Mouse (Mus musculus): Measurements from ENCODE around the gene Pmpcb. TPM values are rescaled to one million over a fixed set of nuclear protein-coding genes. Genes with fewer than 3 reads are reported as not detected.

Pmpcb gene
- polyA plus RNA-seq, 1 experiment from 2014 or later: 106 TPM

DNA sequence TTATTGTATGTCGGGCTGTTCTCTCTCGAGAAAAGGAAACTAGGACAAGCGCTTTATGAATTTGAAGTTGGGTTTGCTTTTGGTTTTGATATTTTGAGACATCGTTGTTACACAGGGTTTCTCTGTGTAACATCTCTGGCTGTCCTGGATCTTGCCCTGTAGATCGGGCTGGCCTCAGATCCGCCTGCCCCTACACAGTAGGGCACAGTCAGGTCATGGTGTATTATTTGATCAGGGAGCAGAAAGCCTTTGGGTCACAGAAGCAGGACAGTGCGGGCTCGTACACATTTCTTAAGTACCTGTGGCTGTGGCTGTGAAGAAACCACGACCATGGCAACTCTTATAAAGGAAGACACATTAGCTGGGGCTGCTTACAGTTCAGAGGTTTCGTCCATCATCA is 679 bp downstream of the Pmpcb start:
- H3K4me1 ChIP-seq (ENCODE audit: control insufficient read depth, insufficient read depth, low read length): peaks cover 22% of the 10 kb centered on the region
- no peak overlapping the region for H3K27ac ChIP-seq (ENCODE audit: low read depth, low read length)
- peak overlapping the region; percentile 73 for H3K4me2 ChIP-seq
- DNase-seq (ENCODE audit: low spot score, missing footprints) (no peak), ATAC-seq (ENCODE audit: low FRiP score) (no peak)
- H3K9me3 ChIP-seq (ENCODE audit: control insufficient read depth, low read length): no peaks in the 10 kb centered on the region
- H3K9ac ChIP-seq (ENCODE audit: low read length): peak overlapping the region; percentile 80
- no peaks in the 10 kb centered on the region for H3K27me3 ChIP-seq (ENCODE audit: control insufficient read depth, insufficient read depth, low read length)
- 33% methylated on average over 10 of the region's 10 CpGs for WGBS
- peak overlapping the region; percentile 70 for H3K4me3 ChIP-seq (ENCODE audit: low read depth, low read length)
- peaks cover 14% of the 10 kb centered on the region for H3K36me3 ChIP-seq (ENCODE audit: control insufficient read depth, insufficient read depth, low read length)

- peaks cover 12% of the 10 kb centered on the region for H3K4me1 ChIP-seq (ENCODE audit: control insufficient read depth, insufficient read depth, low read length)
- H3K9ac ChIP-seq (ENCODE audit: low read length): no peak overlapping the region
- no peaks in the 10 kb centered on the region for H3K27me3 ChIP-seq (ENCODE audit: control insufficient read depth, insufficient read depth, low read length)
- no peaks in the 10 kb centered on the region for H3K9me3 ChIP-seq (ENCODE audit: control insufficient read depth, low read length)
- peaks cover 16% of the 10 kb centered on the region for H3K36me3 ChIP-seq (ENCODE audit: control insufficient read depth, insufficient read depth, low read length)
- H3K4me3 ChIP-seq (ENCODE audit: low read depth, low read length): no peak overlapping the region
- H3K27ac ChIP-seq (ENCODE audit: low read depth, low read length): no peak overlapping the region
- H3K4me2 ChIP-seq: no peak overlapping the region
- 93% methylated on average over 11 of the region's 11 CpGs for WGBS
- no peak for ATAC-seq (ENCODE audit: low FRiP score)
- DNase-seq (ENCODE audit: low spot score, missing footprints): no peak
Observed at GRCm38 (mm10) chr5:21739120-21739519, 2.2 kb downstream of the Pmpcb start.

DNA sequence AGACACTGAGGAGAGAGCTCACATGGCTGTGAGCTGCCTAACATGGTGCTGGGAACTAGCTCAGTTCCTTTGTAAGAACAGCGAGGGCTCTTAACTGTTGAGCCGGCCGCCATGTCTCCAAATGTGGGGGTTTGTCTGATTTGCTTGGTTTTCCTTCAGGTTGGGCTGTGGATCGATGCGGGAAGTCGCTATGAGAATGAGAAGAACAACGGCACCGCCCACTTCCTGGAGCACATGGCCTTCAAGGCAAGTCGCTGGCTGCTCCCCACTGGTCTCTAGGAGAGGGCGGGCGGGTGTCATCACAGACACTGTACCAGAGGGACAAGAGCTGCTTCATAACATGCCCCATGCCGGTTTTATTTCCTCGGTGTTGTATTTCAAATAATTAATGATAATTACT is 2.9 kb downstream of the Pmpcb start:
- H3K36me3 ChIP-seq (ENCODE audit: control insufficient read depth, insufficient read depth, low read length): peaks cover 20% of the 10 kb centered on the region
- H3K27me3 ChIP-seq (ENCODE audit: control insufficient read depth, insufficient read depth, low read length): no peaks in the 10 kb centered on the region
- no peak overlapping the region for H3K27ac ChIP-seq (ENCODE audit: low read depth, low read length)
- ATAC-seq (ENCODE audit: low FRiP score) (no peak), DNase-seq (ENCODE audit: low spot score, missing footprints) (peak; percentile 60)
- no peak overlapping the region for H3K4me2 ChIP-seq
- H3K9me3 ChIP-seq (ENCODE audit: control insufficient read depth, low read length): no peaks in the 10 kb centered on the region
- H3K4me3 ChIP-seq (ENCODE audit: low read depth, low read length): no peak overlapping the region
- WGBS: 95% methylated on average over 13 of the region's 13 CpGs
- no peak overlapping the region for H3K9ac ChIP-seq (ENCODE audit: low read length)
- peaks cover 7% of the 10 kb centered on the region for H3K4me1 ChIP-seq (ENCODE audit: control insufficient read depth, insufficient read depth, low read length)

- H3K4me3 ChIP-seq (ENCODE audit: low read depth, low read length): no peak overlapping the region
- no peak overlapping the region for H3K4me2 ChIP-seq
- peaks cover 35% of the 10 kb centered on the region for H3K36me3 ChIP-seq (ENCODE audit: control insufficient read depth, insufficient read depth, low read length)
- H3K9me3 ChIP-seq (ENCODE audit: control insufficient read depth, low read length): no peaks in the 10 kb centered on the region
- no peaks in the 10 kb centered on the region for H3K27me3 ChIP-seq (ENCODE audit: control insufficient read depth, insufficient read depth, low read length)
- H3K27ac ChIP-seq (ENCODE audit: low read depth, low read length): no peak overlapping the region
- 93% methylated on average over 10 of the region's 10 CpGs for WGBS
- DNase-seq (ENCODE audit: low spot score, missing footprints): peak; percentile 81
- no peaks in the 10 kb centered on the region for H3K4me1 ChIP-seq (ENCODE audit: control insufficient read depth, insufficient read depth, low read length)
- no peak for ATAC-seq (ENCODE audit: low FRiP score)
- H3K9ac ChIP-seq (ENCODE audit: low read length): no peak overlapping the region
Observed at GRCm38 (mm10) chr5:21743606-21744005, 6.7 kb downstream of the Pmpcb start.

DNA sequence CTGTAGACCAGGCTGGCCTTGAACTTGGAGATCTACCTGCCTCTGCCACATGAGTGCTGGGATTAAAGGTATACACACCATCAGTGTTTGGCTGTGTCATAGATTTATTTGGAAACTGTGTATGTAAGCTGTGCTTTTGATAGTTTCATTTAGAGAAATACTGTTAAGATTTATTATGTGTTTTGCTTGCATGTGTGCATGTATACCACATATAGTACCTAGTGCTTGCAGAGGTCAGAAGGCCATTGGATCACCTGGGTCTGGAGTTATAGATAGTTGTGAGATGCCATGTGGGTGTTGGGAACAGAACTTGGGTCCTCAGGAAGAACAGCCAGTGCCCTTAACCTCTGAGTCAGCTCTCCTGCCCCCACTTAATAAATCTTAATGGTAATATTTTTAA is 7.7 kb downstream of the Pmpcb start:
- Histone ChIP-seq H3K4me3 (ENCODE audit: low read depth, low read length) (no peak overlapping the region), H3K36me3 (ENCODE audit: control insufficient read depth, insufficient read depth, low read length) (peaks cover 42% of the 10 kb centered on the region), H3K9me3 (ENCODE audit: control insufficient read depth, low read length) (no peaks in the 10 kb centered on the region), H3K9ac (ENCODE audit: low read length) (no peak overlapping the region), H3K4me2 (no peak overlapping the region), H3K27me3 (ENCODE audit: control insufficient read depth, insufficient read depth, low read length) (no peaks in the 10 kb centered on the region), H3K27ac (ENCODE audit: low read depth, low read length) (no peak overlapping the region), H3K4me1 (ENCODE audit: control insufficient read depth, insufficient read depth, low read length) (no peaks in the 10 kb centered on the region)
- peak; percentile 56 for DNase-seq (ENCODE audit: low spot score, missing footprints)
- ATAC-seq (ENCODE audit: low FRiP score): no peak

DNA sequence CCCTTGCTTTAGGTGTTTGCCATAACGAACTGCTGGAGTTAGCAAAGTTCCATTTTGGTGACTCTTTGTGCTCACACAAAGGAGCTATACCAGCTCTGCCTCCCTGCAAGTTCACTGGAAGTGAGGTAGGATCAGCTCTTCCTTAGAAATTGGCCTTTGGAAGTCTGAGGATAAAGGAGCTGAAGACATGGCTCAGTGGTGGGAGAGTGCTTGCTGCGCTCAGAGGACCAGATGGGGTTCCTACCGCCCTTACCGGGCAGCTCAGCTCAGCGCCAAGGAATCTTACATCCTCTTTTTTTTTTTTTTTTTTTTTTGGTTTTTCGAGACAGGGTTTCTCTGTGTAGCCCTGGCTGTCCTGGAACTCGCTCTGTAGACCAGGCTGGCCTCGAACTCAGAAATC is 9.0 kb downstream of the Pmpcb start:
- no peaks in the 10 kb centered on the region for H3K4me1 ChIP-seq (ENCODE audit: control insufficient read depth, insufficient read depth, low read length)
- no peak overlapping the region for H3K4me2 ChIP-seq
- H3K36me3 ChIP-seq (ENCODE audit: control insufficient read depth, insufficient read depth, low read length): peaks cover 36% of the 10 kb centered on the region
- H3K9ac ChIP-seq (ENCODE audit: low read length): no peak overlapping the region
- 89% methylated on average over 7 of the region's 8 CpGs for WGBS
- no peak overlapping the region for H3K27ac ChIP-seq (ENCODE audit: low read depth, low read length)
- DNase-seq (ENCODE audit: low spot score, missing footprints): peak; percentile 69
- no peak for ATAC-seq (ENCODE audit: low FRiP score)
- no peaks in the 10 kb centered on the region for H3K27me3 ChIP-seq (ENCODE audit: control insufficient read depth, insufficient read depth, low read length)
- H3K4me3 ChIP-seq (ENCODE audit: low read depth, low read length): no peak overlapping the region
- H3K9me3 ChIP-seq (ENCODE audit: control insufficient read depth, low read length): no peaks in the 10 kb centered on the region

DNA sequence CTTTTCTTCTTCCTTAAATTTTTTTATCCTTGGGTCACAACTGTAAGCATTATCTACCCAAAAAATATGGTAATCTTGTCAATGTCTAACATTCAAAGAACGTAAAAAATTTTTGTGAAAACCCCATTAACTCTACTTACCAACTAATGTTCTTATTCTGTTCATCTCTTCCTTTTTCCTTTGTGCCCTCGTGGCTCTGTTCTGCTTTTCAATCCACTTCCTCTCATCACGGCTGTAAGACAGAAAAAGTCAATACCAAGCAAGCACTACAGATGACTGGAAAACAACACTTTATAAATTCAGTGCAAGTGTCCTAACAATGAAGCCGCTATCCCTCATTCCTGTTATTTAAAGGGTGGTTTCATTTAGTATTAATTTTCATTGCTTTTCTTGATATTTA is 31.6 kb downstream of the Pmpcb start:
- no peaks in the 10 kb centered on the region for H3K9me3 ChIP-seq (ENCODE audit: control insufficient read depth, low read length)
- 92% methylated on average over 4 of the region's 4 CpGs for WGBS
- H3K27ac ChIP-seq (ENCODE audit: low read depth, low read length): no peak overlapping the region
- H3K9ac ChIP-seq (ENCODE audit: low read length): no peak overlapping the region
- H3K36me3 ChIP-seq (ENCODE audit: control insufficient read depth, insufficient read depth, low read length): peaks cover 23% of the 10 kb centered on the region
- no peaks in the 10 kb centered on the region for H3K27me3 ChIP-seq (ENCODE audit: control insufficient read depth, insufficient read depth, low read length)
- no peaks in the 10 kb centered on the region for H3K4me1 ChIP-seq (ENCODE audit: control insufficient read depth, insufficient read depth, low read length)
- no peak for ATAC-seq (ENCODE audit: low FRiP score)
- peak; percentile 72 for DNase-seq (ENCODE audit: low spot score, missing footprints)
- no peak overlapping the region for H3K4me3 ChIP-seq (ENCODE audit: low read depth, low read length)
- no peak overlapping the region for H3K4me2 ChIP-seq

DNA sequence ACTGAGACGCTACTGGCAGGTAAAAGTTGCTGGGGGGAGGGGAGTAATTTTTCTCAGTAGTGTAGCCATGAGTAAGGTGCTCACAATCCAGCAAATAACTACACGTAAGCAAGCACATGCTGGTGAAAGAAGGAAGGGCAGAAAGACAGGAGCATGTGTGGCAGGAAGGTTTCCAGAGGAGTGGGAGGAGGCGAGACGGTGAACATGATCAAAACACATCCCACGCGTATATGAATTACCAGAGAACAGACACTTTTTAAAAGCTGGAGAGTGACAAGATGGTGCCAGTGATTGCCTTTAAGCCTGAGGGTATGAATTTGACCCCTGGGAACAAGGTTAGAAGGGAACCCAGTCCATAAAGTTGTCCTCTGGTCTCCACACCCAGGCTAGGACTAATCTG is 32.9 kb downstream of the Pmpcb start:
- H3K9me3 ChIP-seq (ENCODE audit: control insufficient read depth, low read length): no peaks in the 10 kb centered on the region
- H3K4me1 ChIP-seq (ENCODE audit: control insufficient read depth, insufficient read depth, low read length): no peaks in the 10 kb centered on the region
- no peak overlapping the region for H3K27ac ChIP-seq (ENCODE audit: low read depth, low read length)
- no peak for ATAC-seq (ENCODE audit: low FRiP score)
- 91% methylated on average over 6 of the region's 6 CpGs for WGBS
- DNase-seq (ENCODE audit: low spot score, missing footprints): peak; percentile 49
- no peak overlapping the region for H3K9ac ChIP-seq (ENCODE audit: low read length)
- H3K36me3 ChIP-seq (ENCODE audit: control insufficient read depth, insufficient read depth, low read length): peaks cover 18% of the 10 kb centered on the region
- no peak overlapping the region for H3K4me2 ChIP-seq
- no peaks in the 10 kb centered on the region for H3K27me3 ChIP-seq (ENCODE audit: control insufficient read depth, insufficient read depth, low read length)
- no peak overlapping the region for H3K4me3 ChIP-seq (ENCODE audit: low read depth, low read length)

GRCm38 (mm10) chr5:21776491-21776890 is 39.5 kb downstream of the Pmpcb start:
- H3K4me3 ChIP-seq (ENCODE audit: low read depth, low read length): no peak overlapping the region
- H3K9ac ChIP-seq (ENCODE audit: low read length): no peak overlapping the region
- H3K9me3 ChIP-seq (ENCODE audit: control insufficient read depth, low read length): no peaks in the 10 kb centered on the region
- ATAC-seq (ENCODE audit: low FRiP score): no peak
- no peaks in the 10 kb centered on the region for H3K27me3 ChIP-seq (ENCODE audit: control insufficient read depth, insufficient read depth, low read length)
- H3K4me2 ChIP-seq: no peak overlapping the region
- peaks cover 22% of the 10 kb centered on the region for H3K36me3 ChIP-seq (ENCODE audit: control insufficient read depth, insufficient read depth, low read length)
- no peaks in the 10 kb centered on the region for H3K4me1 ChIP-seq (ENCODE audit: control insufficient read depth, insufficient read depth, low read length)
- 92% methylated on average over 6 of the region's 6 CpGs for WGBS
- peak; percentile 8 for DNase-seq (ENCODE audit: low spot score, missing footprints)
- no peak overlapping the region for H3K27ac ChIP-seq (ENCODE audit: low read depth, low read length)

Data from midbrain, embryonic 11.5 days (tissue).